In genomic region chr13:19462966-19463365, GRCm38 (mm10) we compare ENCODE assay signal across 20 mouse cellular contexts.
DNase-seq lines count a peak whose midpoint lies in the region; ATAC-seq and TF ChIP-seq lines count a peak whose summit lies in the region.
"Had no signal": no experiment of that assay in that cellular context is flagged by ENCODE, and none has a peak within 500 bp of the region (broad histone marks: within the 10 kb centered on the region; RNA-seq: fewer than 3 reads in every experiment).

No protein-coding gene starts in this region.

- no peak for TF ChIP-seq POLR2A in liver, adult 2 months (IDR thresholded peaks at IDR 0.05; ENCODE audit: extremely low read depth, insufficient read depth, low read length)
- no peak for TF ChIP-seq POLR2A in ES-Bruce4 (IDR thresholded peaks at IDR 0.05; ENCODE audit: insufficient read depth, low read length)

- no peak for ATAC-seq in liver, embryonic 11.5 days (replicated peaks; ENCODE audit: low FRiP score)
- peak; percentile 52; the same call in 1 of the 2 replicates for ATAC-seq in megakaryocyte progenitor cell, adult 5-6 weeks (replicated peaks; ENCODE audit: poor library complexity)
- ATAC-seq in erythroblast, adult 5-6 weeks (replicated peaks; ENCODE audit: low FRiP score, poor library complexity, severe bottlenecking): no peak
- ATAC-seq: forebrain, embryonic 15.5 days had no signal

- H3K9ac ChIP-seq in liver, adult 2 months (ENCODE audit: low read depth, low read length): no peak overlapping the region
- H3K9ac ChIP-seq in liver, embryonic 11.5 days (ENCODE audit: low read depth, low read length): no peak overlapping the region
- no peak overlapping the region for H3K9ac ChIP-seq in ES-Bruce4 (ENCODE audit: low read depth, poor library complexity, severe bottlenecking)
- H3K9ac ChIP-seq: embryonic facial prominence, embryonic 13.5 days; forebrain, embryonic 15.5 days; limb, embryonic 12.5 days; midbrain, embryonic 12.5 days; neural tube, embryonic 12.5 days had no signal

- H3K9me3 ChIP-seq in liver, embryonic 11.5 days (ENCODE audit: control insufficient read depth, low read length): no peaks in the 10 kb centered on the region
- H3K9me3 ChIP-seq in ES-Bruce4 (replicated peaks; ENCODE audit: control insufficient read depth, insufficient read depth, low read length, poor library complexity, severe bottlenecking): no peaks in the 10 kb centered on the region
- H3K9me3 ChIP-seq: embryonic facial prominence, embryonic 13.5 days; forebrain, embryonic 15.5 days; limb, embryonic 12.5 days; midbrain, embryonic 12.5 days; neural tube, embryonic 12.5 days had no signal

- H3K79me2 ChIP-seq in liver, adult 2 months (ENCODE audit: control insufficient read depth, insufficient read depth, low read length): no peaks in the 10 kb centered on the region

- no peaks in the 10 kb centered on the region for H3K36me3 ChIP-seq in liver, adult 2 months (ENCODE audit: control insufficient read depth, insufficient read depth, low read length)
- H3K36me3 ChIP-seq in liver, embryonic 11.5 days (ENCODE audit: control insufficient read depth, insufficient read depth, low read length): no peaks in the 10 kb centered on the region
- no peaks in the 10 kb centered on the region for H3K36me3 ChIP-seq in ES-Bruce4 (ENCODE audit: control insufficient read depth, insufficient read depth, low read length, poor library complexity, severe bottlenecking)
- H3K36me3 ChIP-seq: embryonic facial prominence, embryonic 13.5 days; forebrain, embryonic 15.5 days; limb, embryonic 12.5 days; midbrain, embryonic 12.5 days; neural tube, embryonic 12.5 days had no signal

- H3K4me2 ChIP-seq in liver, embryonic 11.5 days: no peak overlapping the region
- H3K4me2 ChIP-seq: embryonic facial prominence, embryonic 13.5 days; forebrain, embryonic 15.5 days; heart, embryonic 11.5 days; limb, embryonic 12.5 days; midbrain, embryonic 12.5 days; neural tube, embryonic 12.5 days had no signal

- 90% methylated on average over 2 of the region's 2 CpGs for WGBS in liver, adult 2 months
- 85% methylated on average over 2 of the region's 2 CpGs for WGBS in liver, embryonic 11.5 days

- TF ChIP-seq EP300 in ES-Bruce4 (IDR thresholded peaks at IDR 0.05; ENCODE audit: insufficient read depth, low read depth, low read length): no peak

- H3K4me1 ChIP-seq in liver, adult 2 months (ENCODE audit: control insufficient read depth, insufficient read depth, low read length): no peaks in the 10 kb centered on the region
- H3K4me1 ChIP-seq in liver, embryonic 11.5 days (replicated peaks; ENCODE audit: control insufficient read depth, insufficient read depth, low read length): no peaks in the 10 kb centered on the region
- no peaks in the 10 kb centered on the region for H3K4me1 ChIP-seq in ES-Bruce4 (ENCODE audit: control insufficient read depth, insufficient read depth, low read length)
- H3K4me1 ChIP-seq: embryonic facial prominence, embryonic 13.5 days; forebrain, embryonic 15.5 days; limb, embryonic 12.5 days; midbrain, embryonic 12.5 days; neural tube, embryonic 12.5 days had no signal

- no peak for DNase-seq in liver, adult 2 months (ENCODE audit: extremely low read depth, low read depth, low spot score)
- no peak for DNase-seq in liver, embryonic 11.5 days (ENCODE audit: low spot score)
- DNase-seq in A20 (ENCODE audit: low read depth, low spot score): peak; percentile 17
- no peak for DNase-seq in layer of hippocampus, adult 11-12 months (ENCODE audit: low spot score)
- DNase-seq: adrenal gland, postnatal 14 days; cerebellum, postnatal 14 days; heart, postnatal 10 days; kidney, adult 9 months; kidney, postnatal 36 days; lung, adult 18-20 months had no signal

- no peaks in the 10 kb centered on the region for H3K27me3 ChIP-seq in liver, adult 2 months (ENCODE audit: control insufficient read depth, insufficient read depth, low read length)
- H3K27me3 ChIP-seq in liver, embryonic 11.5 days (replicated peaks; ENCODE audit: control insufficient read depth, insufficient read depth, low read length): no peaks in the 10 kb centered on the region
- H3K27me3 ChIP-seq in ES-Bruce4 (ENCODE audit: control insufficient read depth, insufficient read depth, low read length, poor library complexity, severe bottlenecking): no peaks in the 10 kb centered on the region
- H3K27me3 ChIP-seq: embryonic facial prominence, embryonic 13.5 days; forebrain, embryonic 15.5 days; limb, embryonic 12.5 days; midbrain, embryonic 12.5 days; neural tube, embryonic 12.5 days had no signal

- H3K4me3 ChIP-seq in liver, adult 2 months (ENCODE audit: insufficient read depth, low read depth, low read length): no peak overlapping the region
- no peak overlapping the region for H3K4me3 ChIP-seq in liver, embryonic 11.5 days (ENCODE audit: low read depth, low read length)
- no peak overlapping the region for H3K4me3 ChIP-seq in ES-Bruce4 (ENCODE audit: low read depth, low read length)
- H3K4me3 ChIP-seq: embryonic facial prominence, embryonic 13.5 days; forebrain, embryonic 15.5 days; limb, embryonic 12.5 days; midbrain, embryonic 12.5 days; neural tube, embryonic 12.5 days had no signal

- TF ChIP-seq CTCF in liver, adult 2 months (IDR thresholded peaks at IDR 0.05; ENCODE audit: low read depth, low read length): peak; percentile 20; the same call in 1 of the 2 replicates
- TF ChIP-seq CTCF in ES-Bruce4 (IDR thresholded peaks at IDR 0.05; ENCODE audit: low read depth, low read length): peak; percentile 44

- no peak overlapping the region for H3K27ac ChIP-seq in liver, adult 2 months (replicated peaks; ENCODE audit: insufficient read depth, low read depth, low read length)
- H3K27ac ChIP-seq in liver, embryonic 11.5 days (ENCODE audit: low read depth, low read length): no peak overlapping the region
- no peak overlapping the region for H3K27ac ChIP-seq in ES-Bruce4 (ENCODE audit: insufficient read depth, low read length)
- H3K27ac ChIP-seq: embryonic facial prominence, embryonic 13.5 days; forebrain, embryonic 15.5 days; limb, embryonic 12.5 days; macrophage; midbrain, embryonic 12.5 days; neural tube, embryonic 12.5 days had no signal
